Mouse (Mus musculus): ENCODE measurements around the gene Maml2. TPM values are rescaled to one million over a fixed set of nuclear protein-coding genes. Genes with fewer than 3 reads are reported as not detected.

Gene Maml2
- total RNA-seq, 2 experiments from 2014 or later: 26.1 to 34.6 TPM

DNA sequence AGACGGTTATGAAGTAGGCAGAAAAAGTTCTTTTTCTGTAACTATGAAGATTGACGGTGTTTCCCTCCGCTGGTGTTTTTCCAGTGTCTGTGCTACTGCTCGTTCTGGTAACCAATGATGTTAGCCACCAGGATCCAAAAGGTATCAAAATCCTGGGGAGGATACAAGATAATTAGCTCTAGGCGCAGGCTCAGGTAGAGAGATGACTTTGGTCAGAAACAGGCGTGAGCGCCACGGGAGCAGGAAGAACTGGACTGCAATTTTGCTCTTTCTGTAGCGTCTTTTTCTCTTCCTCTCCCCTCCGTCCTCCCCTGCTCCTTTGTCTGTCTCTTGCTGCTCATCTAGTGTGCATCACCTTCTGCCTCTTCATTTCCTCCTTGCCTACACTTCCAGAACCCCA lies 169.1 kb downstream of the Maml2 start:
- DNase-seq (ENCODE audit: low spot score in 2 of 2): no peak
- peak overlapping the region; percentile 65; the same call in 1 of the 2 replicates for H3K27ac ChIP-seq
- no peak overlapping the region for H3K4me3 ChIP-seq
- TF ChIP-seq CTCF (conservative IDR thresholded peaks at IDR 0.05): no peak

DNA sequence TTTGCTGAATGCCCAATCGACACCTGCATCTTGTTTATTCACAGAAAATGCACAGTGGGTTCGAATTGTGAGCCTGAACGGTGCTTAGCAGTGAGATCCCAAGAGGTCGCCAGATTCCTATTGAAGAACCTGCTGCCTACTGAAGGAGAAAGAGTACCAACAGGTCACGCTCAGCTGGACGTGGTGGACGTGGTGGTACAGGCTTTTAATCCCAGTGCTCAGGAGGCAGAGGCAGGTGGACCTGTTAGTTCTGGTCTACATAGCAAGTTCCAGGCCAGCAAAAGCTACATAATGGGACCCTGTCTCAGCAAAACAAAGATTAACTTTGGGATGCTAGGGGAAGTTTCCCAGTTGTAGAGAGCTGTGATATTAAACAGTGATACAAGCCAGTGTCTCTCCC lies 170.0 kb downstream of the Maml2 start:
- Histone ChIP-seq H3K4me3 (no peak overlapping the region), H3K27ac (peak overlapping the region; percentile 46; the same call in 1 of the 2 replicates)
- no peak for DNase-seq (ENCODE audit: low spot score in 2 of 2)
- TF ChIP-seq CTCF (conservative IDR thresholded peaks at IDR 0.05): no peak

DNA sequence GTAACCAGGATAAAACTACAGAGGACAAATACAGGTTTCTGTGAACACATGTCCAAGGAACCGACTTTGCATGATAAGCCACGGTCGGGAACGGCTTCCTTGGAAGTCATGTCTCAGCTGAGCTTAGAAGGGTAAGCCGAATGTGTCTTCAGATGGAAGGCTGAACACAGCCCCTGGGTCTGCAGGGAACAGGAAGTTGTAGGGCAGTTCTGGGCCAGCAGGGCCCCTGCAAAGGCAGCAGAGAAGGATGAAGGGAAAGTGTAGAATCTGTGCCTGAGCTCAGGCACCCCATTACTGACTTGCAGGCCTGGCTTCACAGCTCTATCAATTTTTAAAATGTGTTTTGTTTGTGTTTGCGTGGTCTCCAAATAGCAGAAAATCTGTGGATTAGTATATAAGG lies 171.0 kb downstream of the Maml2 start:
- Histone ChIP-seq H3K4me3 (no peak overlapping the region), H3K27ac (peak overlapping the region; percentile 46; the same call in 1 of the 2 replicates)
- peak; percentile 27 for TF ChIP-seq CTCF (conservative IDR thresholded peaks at IDR 0.05)
- no peak for DNase-seq (ENCODE audit: low spot score in 2 of 2)

DNA sequence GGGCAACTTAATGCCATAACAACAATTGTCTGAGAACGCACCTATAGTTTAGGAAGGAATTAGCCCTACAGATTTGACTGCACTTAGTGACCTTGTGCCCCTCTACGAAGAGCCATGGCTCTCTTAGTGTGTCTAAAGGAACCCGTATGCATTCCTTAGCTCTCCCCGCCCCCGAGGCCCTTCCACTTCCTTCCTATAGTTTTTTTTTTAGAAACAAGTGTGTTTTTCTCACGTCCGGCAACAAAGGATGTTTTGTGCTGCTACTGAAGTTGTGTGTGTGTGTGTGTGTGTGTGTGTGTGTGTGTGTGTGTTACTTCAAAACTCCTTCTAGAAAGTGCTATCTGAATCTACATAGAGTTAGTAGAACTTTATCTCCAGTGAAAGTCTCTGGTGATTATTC lies 172.3 kb downstream of the Maml2 start:
- no peak for DNase-seq (ENCODE audit: low spot score in 2 of 2)
- Histone ChIP-seq H3K4me3 (no peak overlapping the region), H3K27ac (peak overlapping the region; percentile 52)
- no peak for TF ChIP-seq CTCF (conservative IDR thresholded peaks at IDR 0.05)

DNA sequence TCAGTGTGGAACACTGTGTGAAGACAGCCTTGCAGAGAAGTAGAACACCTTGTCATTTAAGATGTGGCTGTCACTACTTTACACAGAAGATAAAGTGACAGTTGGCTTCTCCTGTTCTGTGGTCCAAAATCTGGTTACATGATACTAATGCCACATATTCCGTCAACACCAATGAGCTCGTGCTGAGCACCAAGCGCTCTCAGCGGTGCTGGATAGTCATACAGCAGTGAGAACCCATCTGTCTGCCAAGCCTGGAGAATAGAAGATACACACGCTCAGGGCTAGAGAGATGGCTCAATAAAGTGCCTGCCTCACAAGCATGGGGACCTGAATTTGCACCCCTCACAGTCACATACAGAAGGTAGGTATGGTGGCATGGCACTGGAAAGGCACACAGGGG lies 177.2 kb downstream of the Maml2 start:
- H3K27ac ChIP-seq: 0 out of 2 replicates have a peak overlapping the region, but pooled peaks have one; percentile 15
- TF ChIP-seq CTCF (conservative IDR thresholded peaks at IDR 0.05): no peak
- no peak overlapping the region for H3K4me3 ChIP-seq
- DNase-seq (ENCODE audit: low spot score in 2 of 2): no peak

DNA sequence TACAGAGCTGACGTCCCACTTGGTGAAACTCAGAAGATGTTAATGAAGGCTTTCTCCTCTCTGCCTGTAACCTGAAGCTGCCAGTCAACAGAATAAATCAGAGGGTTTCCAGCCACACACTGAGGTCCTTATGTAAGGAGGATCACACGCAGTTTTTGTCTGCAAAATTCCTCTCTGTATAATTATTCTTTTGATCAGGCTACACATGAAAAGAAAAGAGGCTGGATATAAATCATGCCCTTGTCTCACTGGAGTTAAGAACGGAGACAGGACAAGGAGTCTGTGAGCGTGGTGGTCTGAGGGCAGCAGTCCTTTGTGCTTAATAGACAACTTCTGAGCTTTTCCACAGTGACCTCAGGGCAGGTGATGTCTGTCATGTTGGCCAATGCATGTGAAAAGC lies 181.5 kb downstream of the Maml2 start:
- no peak overlapping the region for H3K4me3 ChIP-seq
- TF ChIP-seq CTCF (conservative IDR thresholded peaks at IDR 0.05): no peak
- H3K27ac ChIP-seq: peak overlapping the region; percentile 20; the same call in 1 of the 2 replicates
- DNase-seq (ENCODE audit: low spot score in 2 of 2): no peak

DNA sequence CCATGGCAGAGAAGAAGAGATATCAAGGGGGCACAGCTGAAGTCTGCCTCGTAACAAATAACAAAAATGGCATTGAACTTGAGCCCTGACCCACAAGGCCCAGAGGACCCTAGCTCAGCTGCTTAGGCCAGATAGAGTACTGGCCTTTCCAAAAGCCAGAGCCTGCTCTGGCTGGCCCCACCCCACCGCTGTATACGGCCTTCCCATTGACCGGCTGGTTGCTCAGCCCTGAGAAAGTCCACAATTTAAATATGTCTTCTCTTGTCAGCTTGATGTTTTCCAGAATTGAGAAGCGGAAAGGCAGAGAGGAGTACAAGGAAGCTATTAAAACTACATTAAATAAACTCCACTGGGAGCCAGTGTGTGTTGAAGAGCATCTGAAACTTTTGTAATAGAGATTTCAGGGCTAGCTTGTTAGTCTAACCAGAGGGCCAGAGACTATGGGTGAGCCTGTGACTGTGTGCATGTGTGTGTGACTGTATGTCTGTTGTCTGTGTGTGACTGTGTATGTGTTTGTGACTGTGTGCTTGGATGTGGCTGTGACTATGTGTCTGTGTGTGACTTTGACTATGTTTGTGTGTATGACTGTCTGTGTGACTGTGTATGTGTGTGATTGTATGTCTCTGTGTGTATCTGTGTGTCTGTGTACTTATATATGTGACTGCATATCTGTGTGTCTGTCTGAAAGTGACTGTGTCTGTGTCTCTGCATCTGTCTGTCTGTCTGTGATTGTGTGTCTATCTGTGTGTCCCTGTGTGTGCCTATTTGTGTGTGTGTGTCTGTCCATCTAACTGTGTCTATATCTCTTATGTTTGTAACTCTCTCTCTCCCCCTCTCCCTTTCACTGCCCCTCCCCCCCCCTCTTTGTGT lies 185.7 kb downstream of the Maml2 start:
- H3K27ac ChIP-seq: peak overlapping the region; percentile 43; the same call in 1 of the 2 replicates

DNA sequence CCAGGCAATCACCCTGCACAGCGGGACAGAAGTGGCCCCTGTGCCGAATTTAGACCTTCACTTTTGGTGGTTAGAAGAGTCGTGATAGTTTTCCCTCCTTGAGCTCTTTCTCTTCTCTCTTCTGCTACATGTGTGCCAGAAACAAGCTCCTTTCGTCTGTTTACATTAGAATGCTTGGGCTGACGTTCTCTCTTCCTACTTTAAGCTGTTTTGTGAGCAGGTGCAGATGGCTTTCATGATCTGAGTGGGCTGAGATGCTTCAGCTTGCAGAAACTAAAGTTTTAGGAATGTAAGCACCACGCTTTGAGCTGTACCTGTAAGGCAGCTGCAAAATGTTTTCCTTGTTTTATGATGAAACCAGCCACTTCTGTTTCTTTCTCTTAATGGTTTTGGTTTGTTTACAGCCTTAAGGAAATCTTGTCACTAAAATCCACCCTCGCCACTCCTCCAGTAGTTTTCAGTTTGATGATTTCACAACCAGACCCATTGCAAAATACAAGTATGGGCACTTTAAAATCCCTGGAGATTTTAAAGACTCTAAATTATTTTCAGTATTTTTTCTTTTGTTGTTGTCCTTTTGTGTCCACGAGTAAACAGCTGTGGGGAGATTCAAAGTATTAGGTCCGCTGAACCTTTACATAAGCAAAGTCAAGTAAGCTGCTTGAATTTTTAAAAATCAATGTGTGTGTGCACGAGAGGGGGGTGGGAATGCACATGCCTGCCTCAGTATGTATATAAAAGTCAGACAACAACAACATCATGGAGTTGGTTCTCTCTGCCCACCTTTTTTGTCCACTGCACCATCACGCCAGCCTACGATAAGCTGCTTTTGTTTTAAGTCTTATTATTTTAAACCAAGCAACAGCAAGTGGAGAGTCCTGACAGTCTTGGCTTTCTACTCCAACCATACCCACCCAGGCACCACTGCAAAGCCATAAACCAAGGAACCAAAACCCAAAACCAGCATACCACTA lies 186.8 kb downstream of the Maml2 start:
- peak in 1 of 2 experiments; percentile 24 for DNase-seq (ENCODE audit: low spot score in 2 of 2)
- TF ChIP-seq CTCF (conservative IDR thresholded peaks at IDR 0.05): no peak
- H3K27ac ChIP-seq: peak overlapping the region; percentile 52
- H3K4me3 ChIP-seq: no peak overlapping the region

More for the DNA sequence above, 185.7 kb downstream of the Maml2 start:
- DNase-seq (ENCODE audit: low spot score in 2 of 2): no peak
- TF ChIP-seq CTCF (conservative IDR thresholded peaks at IDR 0.05): no peak
- no peak overlapping the region for H3K4me3 ChIP-seq

DNA sequence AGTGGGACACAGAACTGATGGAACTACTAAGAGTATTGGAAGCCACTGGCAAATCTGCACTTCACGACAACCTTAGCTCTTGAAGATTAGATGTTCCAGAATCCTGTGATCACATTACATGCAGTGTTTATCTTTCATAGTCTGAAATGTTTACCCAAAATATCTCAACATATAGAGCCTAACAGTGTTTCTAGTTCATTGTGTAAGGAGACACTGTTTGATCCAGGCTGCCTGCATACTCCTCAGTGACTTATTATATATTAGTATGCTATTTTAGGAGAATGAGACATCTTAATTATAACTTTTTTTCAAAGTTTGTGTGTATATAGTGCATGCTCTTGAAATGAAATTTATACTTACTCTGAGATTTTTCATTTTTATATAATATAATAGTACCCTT lies 188.2 kb downstream of the Maml2 start:
- no peak overlapping the region for H3K4me3 ChIP-seq
- TF ChIP-seq CTCF (conservative IDR thresholded peaks at IDR 0.05): no peak
- no peak for DNase-seq (ENCODE audit: low spot score in 2 of 2)
- H3K27ac ChIP-seq: peak overlapping the region; percentile 52

DNA sequence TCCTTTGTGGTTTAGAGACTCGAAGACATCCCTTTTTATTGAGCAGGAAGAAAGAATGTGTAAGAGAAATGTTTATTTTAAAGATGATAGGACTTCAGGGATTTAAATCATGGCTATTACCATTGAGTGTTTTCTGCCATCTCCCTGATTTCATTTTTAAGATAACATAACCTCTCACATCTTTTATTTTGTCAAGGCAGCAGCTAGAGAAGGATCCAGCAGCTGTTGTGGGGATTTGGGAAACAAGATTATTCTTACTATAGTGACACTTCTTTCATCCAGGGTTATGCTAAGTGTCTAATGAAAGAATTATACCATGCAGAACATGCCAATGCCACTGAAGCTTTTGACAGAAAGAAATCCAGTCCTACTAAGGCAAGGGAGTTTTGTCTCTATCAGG lies 193.3 kb downstream of the Maml2 start:
- H3K4me3 ChIP-seq: no peak overlapping the region
- no peak for DNase-seq (ENCODE audit: low spot score in 2 of 2)
- no peak for TF ChIP-seq CTCF (conservative IDR thresholded peaks at IDR 0.05)
- no peak overlapping the region for H3K27ac ChIP-seq

DNA sequence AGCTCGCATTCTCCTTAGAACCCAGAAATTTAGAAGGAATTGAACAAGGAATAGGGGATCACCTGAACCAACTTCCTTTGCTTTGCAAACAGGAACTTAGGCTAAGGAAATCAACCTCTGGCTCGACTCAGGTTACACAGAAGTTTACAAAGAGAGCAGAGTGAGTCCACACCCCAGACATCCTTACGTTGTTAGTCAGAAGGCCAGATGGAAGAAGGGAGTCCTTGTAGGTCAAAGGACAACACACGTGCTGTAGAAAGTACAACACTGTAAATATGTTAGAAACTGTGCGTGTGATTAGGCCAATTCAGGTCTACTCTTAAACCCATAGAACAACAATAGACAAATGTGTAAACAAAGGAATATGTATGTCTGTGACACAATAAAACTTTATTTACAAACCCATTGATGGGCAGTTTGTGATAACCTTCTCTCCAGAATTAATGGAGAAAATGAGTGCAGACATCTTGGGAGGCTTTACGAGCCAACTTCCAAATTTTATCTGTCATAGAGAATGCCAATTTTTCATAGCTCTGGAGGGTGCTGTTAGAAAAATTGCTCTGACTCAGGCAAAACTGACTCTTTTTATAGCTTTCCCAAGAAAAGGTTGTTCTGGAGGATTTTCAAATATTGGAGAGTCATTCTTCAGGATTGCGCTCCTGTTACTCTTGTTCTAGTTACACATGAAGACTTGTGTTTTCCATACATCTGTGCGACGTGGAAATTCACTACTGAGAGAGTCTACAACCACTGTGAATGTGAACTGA lies 194.3 kb downstream of the Maml2 start:
- Histone ChIP-seq H3K27ac (peak overlapping the region; percentile 2; the same call in 1 of the 2 replicates), H3K4me3 (no peak overlapping the region)
- no peak for TF ChIP-seq CTCF (conservative IDR thresholded peaks at IDR 0.05)
- no peak for DNase-seq (ENCODE audit: low spot score in 2 of 2)

DNA sequence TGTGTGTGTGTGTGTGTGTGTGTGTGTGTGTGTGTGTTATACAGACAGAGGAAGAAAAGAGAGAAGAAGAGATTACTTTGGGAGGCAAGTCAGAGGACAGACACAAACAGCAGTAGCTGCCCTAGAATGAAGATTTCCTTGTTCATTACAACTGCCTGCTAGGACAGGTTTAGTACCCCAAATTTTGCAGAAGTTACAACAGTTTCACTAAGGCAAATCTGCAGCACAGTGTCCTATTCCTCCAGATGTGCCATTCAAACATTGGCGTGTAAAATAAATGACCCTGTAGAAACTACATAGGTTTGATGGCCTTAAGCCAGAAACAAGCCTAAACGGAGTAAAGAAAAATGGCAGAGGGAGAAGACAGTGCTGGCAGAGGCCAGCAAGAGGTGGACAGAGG lies 195.1 kb downstream of the Maml2 start:
- no peak for TF ChIP-seq CTCF (conservative IDR thresholded peaks at IDR 0.05)
- no peak for DNase-seq (ENCODE audit: low spot score in 2 of 2)
- H3K4me3 ChIP-seq: no peak overlapping the region
- H3K27ac ChIP-seq: no peak overlapping the region
